Comparison of ENCODE assay signal across 8 mouse cellular contexts in genomic region chr9:77781453-77782163, GRCm38 (mm10). TPM values are rescaled to one million over a fixed set of nuclear protein-coding genes. Genes with fewer than 3 reads are reported as not detected.
DNase-seq lines count a peak whose midpoint lies in the region; ATAC-seq lines count a peak whose summit lies in the region.

No protein-coding gene starts in this region.

- no peaks in the 10 kb centered on the region for H3K9me3 ChIP-seq in midbrain, embryonic 14.5 days (ENCODE audit: control insufficient read depth, low read length)

- no peaks in the 10 kb centered on the region for H3K27me3 ChIP-seq in midbrain, embryonic 14.5 days (ENCODE audit: control insufficient read depth, insufficient read depth, low read length)

- H3K9ac ChIP-seq in midbrain, embryonic 14.5 days (replicated peaks; ENCODE audit: low read length): no peak overlapping the region

- 40% methylated on average over 5 of the region's 5 CpGs for WGBS in midbrain, embryonic 14.5 days

- no peak overlapping the region for H3K27ac ChIP-seq in midbrain, embryonic 14.5 days (replicated peaks; ENCODE audit: low read depth, low read length)

- no peak overlapping the region for H3K4me2 ChIP-seq in midbrain, embryonic 14.5 days (ENCODE audit: low read length)

- H3K4me1 ChIP-seq in midbrain, embryonic 14.5 days (ENCODE audit: control insufficient read depth, insufficient read depth, low read length): no peaks in the 10 kb centered on the region

- peaks cover 42% of the 10 kb centered on the region for H3K36me3 ChIP-seq in midbrain, embryonic 14.5 days (ENCODE audit: control insufficient read depth, insufficient read depth, low read length)

- H3K4me3 ChIP-seq in midbrain, embryonic 14.5 days (replicated peaks; ENCODE audit: low read depth, low read length): no peak overlapping the region

- ATAC-seq in midbrain, embryonic 14.5 days (ENCODE audit: low FRiP score, low TSS enrichment): no peak
- no peak; the same call in 1 of the 2 replicates for ATAC-seq in megakaryocyte-erythroid progenitor cell, adult 5-6 weeks (replicated peaks; ENCODE audit: low FRiP score, low TSS enrichment, poor library complexity, severe bottlenecking)
- ATAC-seq in megakaryocyte, adult 5-6 weeks (ENCODE audit: poor library complexity, severe bottlenecking): no peak

- peak; percentile 31 for DNase-seq in layer of hippocampus, adult 11-12 months (ENCODE audit: low spot score)
- DNase-seq in layer of hippocampus, postnatal 36 days: no peak
- peak; percentile 21 for DNase-seq in R1 (ENCODE audit: low read depth, low spot score)
- peak; percentile 64 for DNase-seq in induced T-regulatory cell, adult 2 months (ENCODE audit: low read depth)
- DNase-seq in midbrain, embryonic 14.5 days: peak; percentile 81
- DNase-seq in c-Kit-positive CD71-positive TER-119-positive erythroid progenitor cells, embryonic 14.5 days (ENCODE audit: low spot score): no peak

RNA-seq across cellular contexts. Expression of gene Gclc, which starts 27.3 kb away (rescaled TPM):
- 10 to 100 TPM; 44.9 TPM for total RNA-seq in layer of hippocampus, postnatal 36 days (2021)
- 19.6 and 24.5 TPM in 2 replicates for polyA plus RNA-seq in midbrain, embryonic 14.5 days (2014; fragmentation: Nextera tagmentation; extraction: Ambion mirVana)
- total RNA-seq in megakaryocyte-erythroid progenitor cell, adult 5-6 weeks (2014; fragmentation: Nextera tagmentation): 73.3 and 88.4 TPM in 2 replicates
- total RNA-seq in megakaryocyte-erythroid progenitor cell, adult 5-6 weeks (2017): 74.4 and 85.9 TPM in 2 replicates
- total RNA-seq in megakaryocyte, adult 5-6 weeks (2015): 21.9 and 25.7 TPM in 2 replicates
- 24.7 and 28.5 TPM in 2 replicates for total RNA-seq in megakaryocyte, adult 5-6 weeks (2017)

Comparison
In these comparisons a context has a peak if more than half of its experiments do, and no peak if none do; other contexts are left out.
1. DNase-seq: peak in layer of hippocampus, adult 11-12 months (single experiment), R1 (single experiment), induced T-regulatory cell, adult 2 months (single experiment) and midbrain, embryonic 14.5 days (single experiment); none in layer of hippocampus, postnatal 36 days (0 of 2) and c-Kit-positive CD71-positive TER-119-positive erythroid progenitor cells, embryonic 14.5 days (single experiment).